Mouse (Mus musculus) cortical plate, adult 2 months (tissue): ENCODE results near the gene Cnbp.

Experiments
- CTCF ChIP-seq: fragments of 200-500 bp; IDR thresholded peaks from 2 replicates; pipeline ENCODE4 v1.5.1; 2011; ENCODE audit warnings: mild to moderate bottlenecking, control low read depth, low read length; ENCODE audit not compliant: insufficient read depth; ENCODE audit errors: extremely low read depth
- POLR2A ChIP-seq: fragments of 200-500 bp; IDR thresholded peaks from 2 replicates; pipeline ENCODE4 v1.6.1; 2011; ENCODE audit warnings: mild to moderate bottlenecking, low read length, control low read depth; ENCODE audit not compliant: insufficient read depth; ENCODE audit errors: extremely low read depth

DNA sequence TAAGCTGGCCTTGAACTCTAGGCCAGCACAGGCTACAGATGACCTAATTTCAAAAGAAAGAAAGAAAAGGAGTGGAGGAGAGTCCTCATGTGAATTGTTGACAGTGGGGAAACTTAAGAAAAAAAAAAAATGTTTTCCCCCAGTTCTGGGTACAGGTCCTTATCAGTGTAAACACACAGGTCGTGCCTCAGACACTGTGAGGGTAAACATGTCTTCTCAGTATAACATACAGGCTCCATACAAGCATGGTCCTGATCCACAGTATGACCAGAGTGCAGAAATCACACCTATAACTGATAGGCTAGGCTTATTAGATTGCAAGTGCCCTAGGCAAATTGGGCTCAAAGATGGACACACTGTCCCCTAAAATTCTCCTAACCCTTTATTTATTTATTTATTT, 19.5 kb upstream of the Cnbp start:
- TF ChIP-seq POLR2A = no peak
- no peak for TF ChIP-seq CTCF
